Mouse (Mus musculus): Measurements from ENCODE around the gene Cotl1. TPM values are rescaled to one million over a fixed set of nuclear protein-coding genes. Genes with fewer than 3 reads are reported as not detected.
"Not testable (repeated sequence)": the region's sequence is repeated elsewhere in the genome, so short reads cannot be mapped to it uniquely, and the experiment has no call there.

The Cotl1 gene
- 56.9 and 79.0 TPM in 2 replicates for total RNA-seq (2021)
- long read RNA-seq, experiment 1, transcript Cotl1-201 (4 exons, 1,596 nt) = major isoform, 43 of 46 reads
- long read RNA-seq, experiment 1, partial matches to known transcripts = 0 of 46 reads
- long read RNA-seq, experiment 1, other reads (novel, unspliced or antisense) = 3 of 46 reads
- long read RNA-seq, experiment 2, transcript Cotl1-201 (4 exons, 1,596 nt) = major isoform, 33 of 40 reads
- long read RNA-seq, experiment 2, partial matches to known transcripts = 0 of 40 reads
- long read RNA-seq, experiment 2, other reads (novel, unspliced or antisense) = 7 of 40 reads

DNA sequence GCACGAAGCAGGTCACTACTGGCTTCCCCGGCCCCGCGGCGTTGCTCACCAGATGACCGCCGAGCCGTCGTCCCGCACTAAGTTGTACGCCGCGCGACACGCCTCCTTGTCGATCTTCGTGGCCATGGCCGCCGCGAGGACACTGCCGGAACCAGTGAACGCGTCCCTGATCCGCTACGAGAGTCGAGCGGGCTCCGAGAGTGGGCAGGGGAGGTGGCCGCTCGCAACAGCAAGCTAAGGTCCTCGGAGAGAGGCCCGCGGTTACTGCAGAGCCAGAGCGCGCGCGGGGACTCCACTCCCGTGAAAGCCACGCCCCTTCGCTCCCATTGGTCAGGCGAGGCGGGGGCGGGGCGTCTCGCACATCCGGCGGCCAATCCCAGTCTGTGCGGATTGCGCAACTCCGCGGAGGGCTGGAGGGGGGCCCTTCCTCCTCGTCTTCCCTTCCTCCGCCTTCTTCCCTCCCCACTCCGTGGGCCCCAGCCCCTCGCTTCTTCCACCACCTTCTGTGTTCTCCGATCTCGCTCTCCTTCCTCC, at the start of gene Cotl1:
TSS of gene Cotl1 (minus strand) at position 270 of the 534 bp plus-strand sequence.
- DNase-seq = peak; percentile 98

DNA sequence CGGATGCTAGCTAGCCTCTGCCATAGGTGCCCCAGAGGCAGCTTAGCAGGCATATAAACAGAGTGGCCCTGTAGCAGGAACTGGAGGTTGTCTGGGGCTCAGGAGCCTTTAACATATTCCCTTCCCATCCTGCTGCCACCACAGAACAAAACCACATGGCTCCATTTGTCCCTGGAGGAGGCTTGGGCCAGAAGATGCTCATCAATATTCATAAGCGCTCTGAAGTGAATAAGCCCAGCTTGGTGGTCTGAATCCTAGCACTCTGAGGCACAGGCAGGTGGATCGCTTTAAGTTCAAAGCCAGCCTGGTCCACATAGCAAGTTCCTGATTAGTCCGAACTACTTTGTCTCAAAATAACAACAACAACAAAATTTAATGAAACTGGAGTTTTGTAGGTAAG, 47.7 kb upstream of the Cotl1 start:
- no peak for DNase-seq

DNA sequence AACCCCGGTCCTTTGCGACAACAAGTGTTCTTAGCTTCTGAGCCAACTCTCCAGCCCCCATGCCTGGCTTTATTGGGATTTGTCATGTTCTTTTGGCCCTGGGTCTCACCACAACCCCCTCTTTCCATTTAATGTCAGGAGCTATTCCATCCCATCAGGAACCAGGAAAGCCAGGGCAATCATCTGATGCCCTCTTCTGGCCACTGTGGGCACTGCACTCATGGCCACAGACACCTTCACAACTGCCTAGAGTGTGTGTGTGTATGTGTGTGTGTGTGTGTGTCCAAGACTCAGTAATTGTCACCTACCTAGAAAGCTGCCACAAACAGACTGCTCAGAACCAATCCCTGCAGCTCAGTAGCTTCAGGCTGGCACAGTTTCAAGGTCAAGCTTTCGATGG, 46.8 kb upstream of the Cotl1 start:
- DNase-seq = peak; percentile 64

GRCm38 (mm10) chr8:119885612-119886011, 45.3 kb upstream of the Cotl1 start:
- peak; percentile 84 for DNase-seq

GRCm38 (mm10) chr8:119883281-119883680, 42.9 kb upstream of the Cotl1 start:
- DNase-seq = no peak

- no peak for DNase-seq
Measured at GRCm38 (mm10) chr8:119881917-119882316, 41.6 kb upstream of the Cotl1 start.

- DNase-seq = no peak
Measured at GRCm38 (mm10) chr8:119881301-119881700, 41.0 kb upstream of the Cotl1 start.

DNA sequence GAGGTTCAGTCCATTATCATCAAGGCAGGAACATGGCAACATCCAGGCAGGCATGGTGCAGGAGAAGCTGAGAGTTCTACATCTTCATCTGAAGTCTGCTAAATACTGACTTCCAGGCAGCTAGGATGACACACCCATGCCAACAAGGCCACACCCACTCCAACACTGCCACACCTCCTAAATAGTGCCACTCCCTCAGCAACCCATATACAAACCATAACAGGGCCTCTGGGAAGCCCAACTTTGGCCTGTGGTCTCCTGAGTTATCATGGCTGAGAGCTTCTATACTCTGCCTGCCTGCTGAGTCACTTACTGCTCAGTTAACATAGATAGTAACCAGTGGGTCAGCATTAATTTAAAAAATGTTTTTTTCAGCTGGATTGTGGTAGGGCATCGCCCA, 32.8 kb upstream of the Cotl1 start:
- no peak for DNase-seq

GRCm38 (mm10) chr8:119869616-119870015, 29.3 kb upstream of the Cotl1 start:
- DNase-seq = peak; percentile 35

DNA sequence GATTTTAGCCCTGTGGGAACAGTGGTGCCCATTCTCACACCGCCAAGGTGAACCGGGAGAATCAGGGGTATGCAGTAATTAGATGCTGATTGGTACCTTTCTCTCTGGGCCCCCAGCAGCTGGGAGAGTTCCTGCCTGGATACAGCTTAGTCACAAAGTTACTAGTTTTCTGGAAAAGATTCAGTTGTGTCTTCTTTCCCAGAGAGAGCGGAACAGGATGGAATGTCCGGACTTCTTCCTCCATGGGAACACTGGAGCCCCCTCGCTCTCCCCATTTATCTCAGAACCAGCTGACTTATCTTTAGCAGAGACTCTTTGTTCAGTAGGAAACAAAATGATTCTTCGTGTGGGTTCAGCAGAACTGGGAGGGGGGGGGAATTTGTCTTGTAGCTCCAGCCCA, 22.4 kb upstream of the Cotl1 start:
- peak; percentile 23 for DNase-seq

DNA sequence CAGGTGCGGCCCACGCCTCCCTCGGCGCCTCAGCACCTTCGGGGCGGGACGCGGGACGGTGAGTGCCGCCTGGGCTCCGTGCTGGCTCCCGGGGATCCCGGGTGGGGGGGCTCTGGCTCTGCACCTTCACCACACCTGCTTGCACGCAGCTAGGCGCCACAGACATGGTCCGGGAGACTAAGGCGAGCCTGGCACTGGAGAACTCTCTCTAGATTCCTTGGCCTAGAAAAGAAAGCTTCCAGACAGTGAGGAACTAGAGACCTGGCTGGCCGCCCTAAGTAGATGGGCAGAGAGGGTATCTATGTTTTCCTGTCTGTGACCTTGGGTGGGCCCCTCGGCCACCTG, 22.0 kb upstream of the Cotl1 start:
- DNase-seq = no peak

DNA sequence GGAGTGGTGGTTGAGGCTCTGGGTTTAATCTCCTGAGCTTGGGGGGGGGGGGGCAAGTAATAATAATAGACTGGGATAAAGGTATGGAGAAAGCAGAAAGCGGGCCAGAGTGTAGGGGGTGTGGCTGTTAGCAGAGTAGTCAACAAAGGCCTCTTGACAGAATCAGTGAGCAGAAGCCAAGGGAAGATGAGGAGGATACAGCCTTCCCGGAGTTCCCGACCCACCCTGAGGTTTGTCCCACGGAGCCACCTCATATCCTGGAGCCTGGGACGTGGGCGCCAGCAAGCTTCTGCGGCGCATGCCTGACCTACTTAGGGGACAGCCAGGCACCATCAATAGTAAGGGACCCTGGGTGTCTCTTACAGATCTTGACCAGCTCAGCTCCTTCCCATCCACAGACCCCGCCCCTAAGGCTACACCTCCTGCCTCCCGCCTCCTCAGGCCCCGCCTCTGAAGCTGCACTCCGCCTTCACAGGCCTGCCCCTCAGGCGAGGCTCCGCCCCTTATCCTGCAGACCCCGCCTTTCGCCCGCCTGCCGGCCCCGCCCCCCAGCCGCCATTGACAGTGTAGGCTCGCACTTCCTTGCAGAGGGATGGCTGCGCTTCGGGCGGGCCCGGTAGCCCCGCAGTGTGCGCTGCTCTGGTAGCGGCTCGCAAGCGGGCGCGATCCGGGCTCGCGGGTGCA, 21.5 kb upstream of the Cotl1 start, which contains the start of gene Klhl36:
TSS of gene Klhl36 (plus strand) at position 561 of the 684 bp plus-strand sequence.
- peak; percentile 99 for DNase-seq

GRCm38 (mm10) chr8:119857767-119858166, 17.4 kb upstream of the Cotl1 start:
- DNase-seq = peak; percentile 44

DNA sequence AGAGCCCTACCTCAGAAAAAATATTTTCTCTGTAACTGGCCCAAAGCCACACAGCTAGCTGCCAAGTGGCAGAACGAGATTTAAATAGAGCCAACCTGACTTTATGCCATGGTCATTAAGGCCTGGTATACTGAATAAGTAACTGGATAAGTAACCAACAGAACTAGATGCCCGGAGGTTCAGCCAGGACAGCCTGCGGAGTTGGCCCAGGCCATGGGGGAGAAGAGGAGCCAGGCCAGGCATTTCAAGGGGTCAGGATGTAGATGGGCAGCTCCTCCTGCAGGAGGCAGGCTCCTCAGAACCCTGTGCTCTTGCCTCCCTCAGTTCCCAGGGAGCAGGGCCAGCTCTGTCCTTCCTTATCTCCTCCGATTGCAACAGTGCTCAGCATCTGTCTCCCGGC, 15.3 kb upstream of the Cotl1 start:
- peak; percentile 58 for DNase-seq

DNA sequence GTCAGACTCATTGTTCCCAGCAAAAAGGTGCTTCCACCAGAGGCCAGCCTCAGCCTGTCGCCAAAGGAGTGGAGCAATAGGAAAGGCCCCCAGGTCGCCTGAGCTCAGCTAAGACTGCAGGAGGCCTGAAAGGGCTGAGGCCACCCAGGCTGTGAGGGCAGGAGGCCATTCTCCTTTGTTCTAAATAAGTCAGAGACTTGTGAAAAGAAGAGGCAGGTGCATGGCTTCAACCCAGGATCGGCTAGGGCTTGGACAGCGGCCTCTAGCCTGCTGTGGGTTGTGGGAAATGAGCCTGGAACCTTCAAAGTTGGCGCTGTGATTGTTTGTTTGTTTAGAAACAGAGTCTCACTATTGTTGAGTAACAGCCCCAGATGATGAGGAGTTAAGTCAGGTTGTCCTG, 13.7 kb upstream of the Cotl1 start:
- DNase-seq = no peak

DNA sequence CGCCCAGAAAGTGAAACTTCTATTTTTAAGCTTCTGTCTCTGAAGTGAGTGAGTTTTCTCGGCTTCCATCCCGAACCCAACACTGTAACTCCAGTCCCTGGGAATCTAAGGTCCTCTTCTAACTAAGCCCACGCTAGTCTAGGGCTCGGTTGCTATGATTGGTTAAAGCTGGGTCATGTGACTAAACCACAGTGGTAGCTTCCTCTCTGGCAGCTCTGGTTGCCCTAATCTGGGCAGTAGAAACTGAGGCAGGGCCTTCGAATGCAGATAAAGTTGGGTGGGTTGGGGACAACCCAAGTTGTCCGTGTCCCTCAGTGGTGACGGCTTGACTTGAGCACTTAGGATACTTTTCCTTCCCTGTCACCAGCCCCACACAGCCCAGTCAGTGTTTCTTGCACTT, 13.2 kb upstream of the Cotl1 start:
- no peak for DNase-seq

DNA sequence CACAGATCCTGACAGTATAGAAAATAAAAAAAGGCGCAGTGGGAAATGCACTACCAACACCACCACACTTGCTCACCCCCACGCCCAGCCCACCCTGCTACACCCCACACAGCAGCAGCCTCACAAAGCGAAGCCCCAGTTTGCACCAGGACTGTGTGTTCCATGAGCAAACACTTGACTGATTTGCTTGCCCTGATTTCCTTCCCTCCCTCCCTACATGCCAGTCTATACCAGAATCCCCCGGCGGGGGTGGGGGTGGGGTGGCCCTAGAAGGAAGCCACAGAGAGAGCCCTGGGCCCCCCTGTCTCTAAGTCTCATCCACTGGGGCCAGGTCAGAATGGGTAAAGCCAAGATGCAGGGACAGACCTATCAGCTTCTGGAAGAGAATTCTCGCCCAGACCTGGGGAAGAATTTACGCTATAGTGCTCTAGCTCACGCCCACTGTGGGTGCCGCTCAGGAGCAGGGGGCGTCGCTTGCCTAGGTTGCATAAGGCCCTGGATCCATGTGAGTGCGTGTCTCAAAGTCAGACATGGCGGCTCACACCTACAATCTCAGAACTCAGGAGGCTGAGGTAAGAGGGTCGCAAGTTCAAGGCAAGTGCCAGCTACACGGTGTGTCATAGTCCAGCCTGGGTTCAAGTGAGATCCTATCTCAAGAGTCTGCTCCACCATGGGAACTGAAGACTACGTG, 7.0 kb upstream of the Cotl1 start:
- no peak for DNase-seq

DNA sequence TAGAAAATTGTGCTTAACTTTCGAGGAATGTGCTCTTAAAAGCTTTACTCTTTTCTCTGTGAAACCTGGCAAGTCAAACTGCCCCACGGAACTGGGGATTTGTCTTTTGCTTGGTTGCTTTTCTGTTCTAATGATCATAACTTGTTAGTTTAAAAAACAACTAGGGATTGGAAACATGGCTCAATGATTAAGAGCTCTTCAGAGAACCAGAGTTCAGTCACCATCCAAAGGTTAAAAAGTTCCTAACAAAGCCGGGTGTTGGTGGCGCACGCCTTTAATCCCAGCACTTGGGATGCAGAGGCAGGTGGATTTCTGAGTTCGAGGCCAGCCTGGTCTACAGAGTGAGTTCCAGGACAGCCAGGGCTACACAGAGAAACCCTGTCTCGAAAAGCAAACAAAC, 5.4 kb upstream of the Cotl1 start:
- not testable (repeated sequence) for DNase-seq

DNA sequence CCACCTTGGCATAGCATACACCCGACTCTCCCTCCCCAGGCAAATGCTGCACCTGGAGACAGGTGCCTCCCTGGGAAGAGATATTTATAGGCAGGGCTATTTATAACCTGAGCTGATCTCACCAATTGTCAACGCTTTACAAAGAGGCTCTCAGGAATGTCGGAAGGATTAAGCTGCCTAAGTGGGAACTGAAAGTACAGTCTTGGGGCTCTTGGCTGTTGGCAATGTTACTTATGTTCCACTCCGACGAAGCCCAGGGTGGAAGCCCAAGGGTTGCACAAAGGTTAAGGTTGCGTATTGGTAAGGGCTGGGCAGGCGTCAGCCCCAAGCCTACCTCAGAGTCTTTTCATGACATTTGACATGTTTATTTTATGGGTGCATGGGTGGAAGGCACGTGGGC, 4.2 kb upstream of the Cotl1 start:
- no peak for DNase-seq

GRCm38 (mm10) chr8:119843444-119843843, 3.1 kb upstream of the Cotl1 start:
- peak; percentile 90 for DNase-seq

DNA sequence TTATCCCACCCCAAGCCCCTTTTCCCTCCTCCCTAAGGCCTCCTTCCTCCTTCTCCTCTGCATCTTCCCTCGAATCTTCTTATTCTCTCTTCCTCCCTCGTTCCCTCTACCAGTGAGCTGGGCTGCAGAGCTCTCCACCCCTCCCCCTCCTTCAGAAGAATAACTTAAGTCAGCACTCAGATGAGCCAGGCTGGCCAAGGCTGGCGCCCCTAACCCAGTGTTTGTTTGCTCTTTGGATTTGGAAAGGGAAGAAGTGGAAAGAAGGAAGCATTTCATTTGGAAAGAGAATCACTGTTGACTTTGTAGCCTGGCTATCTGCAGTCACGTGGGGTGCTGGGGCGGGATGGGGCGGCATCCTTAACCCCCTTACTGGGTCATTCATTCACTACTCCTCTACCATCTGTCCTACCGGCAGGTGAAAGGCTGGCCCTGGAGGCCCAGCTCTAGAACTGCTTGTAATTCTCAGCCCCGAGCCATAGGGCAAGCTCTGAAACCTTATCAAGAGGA, 614 bp upstream of the Cotl1 start:
- no peak for DNase-seq

DNA sequence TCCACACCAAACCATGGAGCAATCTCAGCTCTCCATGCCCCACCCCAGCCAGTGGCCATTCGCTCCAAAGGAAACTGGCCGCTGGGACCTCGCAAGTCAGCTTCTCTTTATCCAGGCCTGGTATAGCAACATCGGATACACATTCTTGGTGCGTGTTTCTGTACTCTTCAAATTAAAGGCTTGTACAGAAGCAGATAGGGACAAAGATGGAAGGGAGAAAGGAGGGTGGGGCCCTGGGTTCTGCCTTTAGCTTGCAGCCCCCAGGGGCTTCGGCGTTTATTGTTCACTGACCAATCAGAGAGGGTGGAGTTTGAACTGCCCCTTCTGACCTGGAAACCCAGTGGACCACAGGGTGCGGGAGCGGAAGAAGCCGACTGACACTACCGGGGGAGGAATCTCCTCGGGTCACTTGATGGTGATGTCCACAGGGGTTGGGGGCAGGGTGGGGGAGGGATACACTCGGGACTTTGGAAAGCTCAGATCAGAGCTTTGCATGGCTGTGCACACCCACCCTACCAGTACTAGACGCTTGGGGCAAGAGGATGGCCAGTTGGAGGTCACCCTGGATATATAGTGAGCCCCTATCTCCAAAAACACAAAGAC, 824 bp downstream of the Cotl1 start:
- DNase-seq = no peak

DNA sequence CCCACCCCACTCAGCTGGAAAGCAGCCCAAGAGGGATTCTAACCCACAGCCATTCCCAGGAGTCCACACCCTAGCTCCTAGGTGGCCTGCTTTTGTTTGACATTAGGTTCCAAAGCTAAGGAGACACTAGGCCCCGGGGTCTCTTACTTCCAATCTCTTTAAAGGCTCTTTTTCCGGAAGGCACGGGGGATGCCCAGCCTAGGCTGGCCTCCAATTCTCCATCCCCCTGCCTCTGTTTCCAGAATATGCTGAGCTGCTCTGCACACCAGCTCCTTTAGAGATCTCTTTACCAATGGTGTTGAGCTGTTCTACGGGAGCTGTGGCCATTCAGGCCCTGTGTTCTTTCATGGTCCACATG, 1.4 kb downstream of the Cotl1 start:
- DNase-seq = no peak

Data from adrenal gland, postnatal 14 days (tissue).